Mouse (Mus musculus): ENCODE data around the gene Plxna1. TPM values are rescaled to one million over a fixed set of nuclear protein-coding genes. Genes with fewer than 3 reads are reported as not detected.

Gene Plxna1
- polyA plus RNA-seq, 1 experiment from 2014 or later: 69.4 TPM

DNA sequence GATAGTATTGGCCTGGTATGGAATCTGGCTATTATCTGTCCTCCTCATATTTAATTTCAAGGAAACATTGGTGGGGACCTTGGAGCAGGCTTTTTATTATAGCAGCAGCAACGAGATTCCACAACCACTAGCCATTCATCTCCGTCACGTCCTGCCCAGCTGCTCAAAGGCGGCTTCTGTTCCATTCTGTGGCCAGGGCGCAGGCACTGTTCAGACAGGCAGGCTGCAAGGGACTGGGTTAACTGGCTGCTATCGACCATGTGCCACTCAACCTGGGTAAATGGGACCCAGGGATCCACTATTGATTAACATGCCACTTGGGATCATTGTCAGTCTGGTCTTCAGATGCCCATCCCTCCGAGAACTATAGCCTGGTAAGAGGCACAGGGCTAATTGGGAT is 27.4 kb upstream of the Plxna1 start:
- Histone ChIP-seq H3K4me2 (replicated peaks) (no peak overlapping the region), H3K9me3 (no peaks in the 10 kb centered on the region), H3K27me3 (no peaks in the 10 kb centered on the region), H3K4me3 (replicated peaks) (no peak overlapping the region), H3K27ac (no peak overlapping the region), H3K4me1 (replicated peaks) (no peaks in the 10 kb centered on the region), H3K9ac (replicated peaks) (no peak overlapping the region), H3K36me3 (no peaks in the 10 kb centered on the region)
- WGBS: 73% methylated on average over 7 of the region's 7 CpGs
- ATAC-seq: no peak

DNA sequence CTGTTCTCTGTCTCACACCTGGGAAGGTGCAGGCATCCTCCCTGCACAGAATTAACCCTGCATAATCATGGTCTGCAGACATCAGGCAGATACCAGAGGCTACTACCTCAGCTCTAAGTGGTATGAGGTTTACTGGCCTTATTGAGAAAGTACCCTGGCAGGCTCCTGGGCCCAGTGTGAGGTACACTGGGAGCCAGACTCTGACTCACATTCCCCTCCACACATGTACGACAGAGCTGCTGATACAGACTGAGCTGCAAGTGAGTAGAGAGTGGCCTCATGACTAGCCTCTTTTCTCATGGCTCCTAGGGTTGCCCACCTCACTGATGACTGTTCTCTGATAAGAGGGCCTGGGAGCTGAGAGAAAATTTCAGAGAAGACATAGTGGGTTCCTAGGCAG is 24.5 kb upstream of the Plxna1 start:
- Histone ChIP-seq H3K4me2 (replicated peaks) (no peak overlapping the region), H3K27me3 (no peaks in the 10 kb centered on the region), H3K9ac (replicated peaks) (no peak overlapping the region), H3K27ac (no peak overlapping the region), H3K9me3 (no peaks in the 10 kb centered on the region), H3K4me1 (replicated peaks) (no peaks in the 10 kb centered on the region), H3K36me3 (no peaks in the 10 kb centered on the region), H3K4me3 (replicated peaks) (no peak overlapping the region)
- 82% methylated on average over 1 of the region's 1 CpGs for WGBS
- ATAC-seq: no peak

DNA sequence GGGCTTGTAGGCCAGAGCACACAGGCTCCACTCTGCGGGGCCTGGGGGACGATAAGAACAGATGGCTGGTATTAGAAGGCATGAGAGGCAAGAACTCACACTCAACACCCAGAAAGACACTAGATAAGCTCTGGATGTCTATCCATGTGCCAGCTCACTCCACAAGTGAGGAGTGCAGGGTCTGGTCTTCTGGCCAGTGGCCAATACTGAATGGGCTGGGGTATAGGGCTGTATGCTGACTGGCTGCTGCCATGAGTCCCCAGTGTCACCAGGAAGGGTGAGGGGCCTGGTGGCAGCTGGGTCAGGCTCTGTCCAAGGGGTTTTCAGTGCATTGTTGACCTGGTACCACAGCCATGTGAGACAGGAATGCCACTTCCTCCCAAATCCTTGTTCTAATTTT is 22.3 kb upstream of the Plxna1 start:
- Histone ChIP-seq H3K9ac (replicated peaks) (no peak overlapping the region), H3K27ac (no peak overlapping the region), H3K9me3 (no peaks in the 10 kb centered on the region), H3K4me3 (replicated peaks) (no peak overlapping the region), H3K27me3 (no peaks in the 10 kb centered on the region), H3K4me1 (replicated peaks) (no peaks in the 10 kb centered on the region), H3K36me3 (no peaks in the 10 kb centered on the region), H3K4me2 (replicated peaks) (no peak overlapping the region)
- ATAC-seq: no peak
- whole genome bisulfite sequencing: 84% methylated on average over 2 of the region's 2 CpGs

DNA sequence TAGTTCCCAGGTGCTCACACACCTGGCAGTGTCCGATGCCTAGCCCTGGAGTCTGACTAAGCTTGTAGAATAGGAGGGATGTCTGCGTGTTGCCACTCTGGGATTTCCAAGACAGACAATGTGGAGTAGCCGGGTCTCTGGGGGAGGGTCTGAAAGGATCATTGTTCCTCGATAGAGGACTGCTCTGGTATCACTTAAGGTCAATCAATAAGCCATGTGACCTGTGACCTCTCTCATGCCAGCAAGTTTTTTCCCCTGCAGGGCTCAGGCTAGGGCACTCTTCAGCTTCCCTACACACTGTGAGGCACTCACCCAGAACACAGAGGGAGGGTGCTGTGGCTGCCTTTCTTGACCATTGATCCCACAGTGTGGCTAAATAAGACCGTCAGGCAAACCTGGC is 19.4 kb upstream of the Plxna1 start:
- H3K27ac ChIP-seq: no peak overlapping the region
- H3K9me3 ChIP-seq: no peaks in the 10 kb centered on the region
- no peak overlapping the region for H3K4me3 ChIP-seq (replicated peaks)
- H3K27me3 ChIP-seq: no peaks in the 10 kb centered on the region
- H3K4me1 ChIP-seq (replicated peaks): no peaks in the 10 kb centered on the region
- WGBS: 12% methylated on average over 5 of the region's 5 CpGs
- no peak for ATAC-seq
- H3K4me2 ChIP-seq (replicated peaks): no peak overlapping the region
- H3K9ac ChIP-seq (replicated peaks): no peak overlapping the region
- no peaks in the 10 kb centered on the region for H3K36me3 ChIP-seq

DNA sequence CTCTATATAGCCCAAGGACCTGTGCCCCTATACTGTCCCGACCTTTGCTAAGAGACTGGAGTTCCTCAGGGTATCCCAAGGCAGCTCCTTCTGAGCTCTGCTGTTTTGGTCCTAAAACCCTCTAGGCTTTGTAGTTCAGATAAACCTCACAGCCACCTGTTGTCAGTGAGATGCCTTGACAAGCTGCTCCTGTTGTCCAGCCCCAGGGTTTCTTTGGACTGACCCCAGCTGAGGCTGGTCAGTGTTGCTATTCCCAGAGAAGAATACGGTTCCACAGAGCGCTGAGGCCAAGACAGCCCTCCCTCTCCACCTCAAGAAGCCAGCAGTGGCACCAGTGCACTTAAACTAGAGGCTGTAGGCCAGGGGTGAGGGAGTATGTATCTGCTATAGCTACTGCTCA is 18.8 kb upstream of the Plxna1 start:
- 58% methylated on average over 3 of the region's 3 CpGs for WGBS

DNA sequence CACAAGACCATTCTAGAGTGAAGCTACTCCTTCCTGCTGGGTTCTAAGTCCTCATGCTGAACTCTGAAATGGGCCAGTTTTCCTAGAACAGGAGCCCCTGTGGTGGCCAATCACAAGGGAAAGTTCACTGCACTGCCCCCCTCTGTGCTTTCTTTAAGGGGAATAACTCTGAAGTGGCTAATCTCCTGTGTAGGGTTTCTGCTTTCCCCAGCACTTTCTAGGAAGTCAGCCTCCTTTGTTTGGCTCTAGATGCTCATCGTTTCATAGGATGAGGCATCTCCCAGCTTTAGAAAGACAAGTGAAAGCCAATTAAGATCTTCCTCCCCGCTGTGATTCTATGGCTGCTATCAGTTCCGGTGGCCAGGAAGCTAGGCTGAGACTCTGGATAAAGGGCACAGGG is 18.3 kb upstream of the Plxna1 start:
- H3K27ac ChIP-seq: no peak overlapping the region
- no peaks in the 10 kb centered on the region for H3K4me1 ChIP-seq (replicated peaks)
- no peak overlapping the region for H3K4me2 ChIP-seq (replicated peaks)
- no peaks in the 10 kb centered on the region for H3K36me3 ChIP-seq
- 18% methylated on average over 3 of the region's 3 CpGs for WGBS
- H3K27me3 ChIP-seq: no peaks in the 10 kb centered on the region
- H3K4me3 ChIP-seq (replicated peaks): no peak overlapping the region
- no peaks in the 10 kb centered on the region for H3K9me3 ChIP-seq
- ATAC-seq: no peak
- no peak overlapping the region for H3K9ac ChIP-seq (replicated peaks)

More for the DNA sequence above, 18.8 kb upstream of the Plxna1 start:
- Histone ChIP-seq H3K9me3 (no peaks in the 10 kb centered on the region), H3K4me3 (replicated peaks) (no peak overlapping the region), H3K4me2 (replicated peaks) (no peak overlapping the region), H3K9ac (replicated peaks) (no peak overlapping the region), H3K4me1 (replicated peaks) (no peaks in the 10 kb centered on the region), H3K27ac (no peak overlapping the region), H3K27me3 (no peaks in the 10 kb centered on the region), H3K36me3 (no peaks in the 10 kb centered on the region)
- ATAC-seq: no peak

DNA sequence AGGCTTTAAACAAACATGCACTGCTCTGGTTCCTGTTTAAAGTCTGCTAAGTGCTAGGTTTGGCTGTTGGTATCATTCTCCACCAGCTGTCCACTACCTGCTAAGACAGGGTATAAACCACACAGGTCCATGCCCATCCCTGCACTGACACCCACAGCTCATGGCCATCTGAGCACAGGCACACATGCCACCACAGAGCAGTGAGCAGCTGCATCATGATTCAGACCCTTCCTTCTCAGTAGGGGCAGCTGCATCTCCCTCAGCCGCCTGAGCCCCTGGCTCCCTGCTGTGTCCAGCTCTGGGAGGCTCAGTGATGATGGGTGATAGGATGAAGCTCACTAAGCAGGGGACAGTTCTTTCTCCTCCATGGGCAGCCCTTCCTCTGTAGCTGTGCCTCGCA is 15.8 kb upstream of the Plxna1 start:
- H3K9me3 ChIP-seq: no peaks in the 10 kb centered on the region
- H3K9ac ChIP-seq (replicated peaks): no peak overlapping the region
- no peak overlapping the region for H3K27ac ChIP-seq
- H3K4me2 ChIP-seq (replicated peaks): no peak overlapping the region
- H3K27me3 ChIP-seq: no peaks in the 10 kb centered on the region
- H3K4me1 ChIP-seq (replicated peaks): no peaks in the 10 kb centered on the region
- ATAC-seq: no peak
- no peak overlapping the region for H3K4me3 ChIP-seq (replicated peaks)
- H3K36me3 ChIP-seq: no peaks in the 10 kb centered on the region
- 65% methylated on average over 2 of the region's 2 CpGs for WGBS

DNA sequence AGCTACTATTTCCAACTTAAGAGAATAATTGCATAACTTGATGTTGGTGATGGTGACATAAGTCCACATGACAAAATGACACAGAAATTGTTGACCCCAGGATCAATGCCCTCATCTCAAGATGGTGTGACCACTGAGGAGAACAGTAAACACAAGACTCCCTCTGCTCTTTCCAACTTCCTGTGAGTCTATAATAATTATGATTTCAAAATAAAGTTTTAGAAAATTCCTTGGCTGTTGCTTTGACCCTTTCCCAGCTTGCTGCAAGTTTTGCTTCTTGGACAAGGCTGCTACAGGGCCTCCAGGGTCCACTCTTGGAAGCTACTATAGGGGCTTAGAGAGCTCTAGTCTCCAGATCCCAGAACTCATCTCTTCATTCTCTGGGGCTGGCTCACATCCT is 6.4 kb upstream of the Plxna1 start:
- ATAC-seq: no peak
- Histone ChIP-seq H3K9ac (replicated peaks) (no peak overlapping the region), H3K4me3 (replicated peaks) (no peak overlapping the region), H3K4me1 (replicated peaks) (no peaks in the 10 kb centered on the region), H3K4me2 (replicated peaks) (no peak overlapping the region), H3K27ac (no peak overlapping the region), H3K9me3 (no peaks in the 10 kb centered on the region), H3K36me3 (no peaks in the 10 kb centered on the region), H3K27me3 (peaks cover 13% of the 10 kb centered on the region)

DNA sequence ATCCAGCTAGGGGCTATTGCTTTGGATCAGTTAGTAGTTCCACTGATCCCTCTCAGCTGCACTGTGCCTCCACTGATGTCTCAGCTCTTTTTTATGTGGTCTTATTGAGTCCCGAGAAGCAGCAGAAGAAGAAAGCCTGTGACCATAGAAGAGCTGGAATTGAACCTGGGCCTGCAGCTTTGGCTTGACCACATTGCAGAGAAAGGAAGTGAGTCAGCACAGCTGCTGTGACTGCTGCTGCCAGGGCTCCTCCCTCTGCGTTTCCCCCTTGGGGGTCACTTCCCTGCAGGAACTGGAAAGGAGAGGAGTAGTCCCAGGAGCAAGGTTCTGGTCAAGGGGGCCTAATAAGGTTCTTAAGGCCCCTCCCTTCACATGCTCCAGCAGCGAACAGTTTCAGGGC is 1.9 kb upstream of the Plxna1 start:
- Histone ChIP-seq H3K27ac (no peak overlapping the region), H3K9ac (replicated peaks) (no peak overlapping the region), H3K4me1 (replicated peaks) (peaks cover 27% of the 10 kb centered on the region), H3K9me3 (no peaks in the 10 kb centered on the region), H3K27me3 (peaks cover 15% of the 10 kb centered on the region), H3K4me3 (replicated peaks) (no peak overlapping the region), H3K36me3 (no peaks in the 10 kb centered on the region), H3K4me2 (replicated peaks) (no peak overlapping the region)
- WGBS: 64% methylated on average over 3 of the region's 3 CpGs
- ATAC-seq: no peak

DNA sequence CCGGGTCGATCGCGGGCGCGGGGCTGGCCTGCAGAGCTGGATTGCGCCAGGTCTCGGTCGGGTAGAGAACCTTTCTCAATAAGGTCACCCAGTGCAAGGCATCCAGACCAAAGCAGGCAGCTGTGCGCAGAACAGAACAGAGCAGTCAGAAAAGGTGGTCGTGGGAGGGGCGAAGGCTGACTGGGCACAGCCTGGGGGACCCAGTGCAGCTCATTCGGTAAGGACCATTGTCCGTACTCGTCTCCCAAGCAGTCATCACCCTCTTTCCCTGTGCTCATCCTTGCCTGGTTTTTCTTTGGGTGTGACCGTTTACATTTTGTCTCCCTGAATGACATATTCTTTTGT is 659 bp upstream of the Plxna1 start:
- peak; percentile 55; the same call in 1 of the 2 replicates for ATAC-seq
- peak overlapping the region; percentile 54 for H3K27ac ChIP-seq
- H3K27me3 ChIP-seq: peaks cover 15% of the 10 kb centered on the region
- peaks cover 40% of the 10 kb centered on the region for H3K4me1 ChIP-seq (replicated peaks)
- no peaks in the 10 kb centered on the region for H3K36me3 ChIP-seq
- no peaks in the 10 kb centered on the region for H3K9me3 ChIP-seq
- H3K9ac ChIP-seq (replicated peaks): peak overlapping the region; percentile 77
- H3K4me3 ChIP-seq (replicated peaks): peak overlapping the region; percentile 100
- peak overlapping the region; percentile 96 for H3K4me2 ChIP-seq (replicated peaks)
- 2% methylated on average over 16 of the region's 16 CpGs for WGBS

DNA sequence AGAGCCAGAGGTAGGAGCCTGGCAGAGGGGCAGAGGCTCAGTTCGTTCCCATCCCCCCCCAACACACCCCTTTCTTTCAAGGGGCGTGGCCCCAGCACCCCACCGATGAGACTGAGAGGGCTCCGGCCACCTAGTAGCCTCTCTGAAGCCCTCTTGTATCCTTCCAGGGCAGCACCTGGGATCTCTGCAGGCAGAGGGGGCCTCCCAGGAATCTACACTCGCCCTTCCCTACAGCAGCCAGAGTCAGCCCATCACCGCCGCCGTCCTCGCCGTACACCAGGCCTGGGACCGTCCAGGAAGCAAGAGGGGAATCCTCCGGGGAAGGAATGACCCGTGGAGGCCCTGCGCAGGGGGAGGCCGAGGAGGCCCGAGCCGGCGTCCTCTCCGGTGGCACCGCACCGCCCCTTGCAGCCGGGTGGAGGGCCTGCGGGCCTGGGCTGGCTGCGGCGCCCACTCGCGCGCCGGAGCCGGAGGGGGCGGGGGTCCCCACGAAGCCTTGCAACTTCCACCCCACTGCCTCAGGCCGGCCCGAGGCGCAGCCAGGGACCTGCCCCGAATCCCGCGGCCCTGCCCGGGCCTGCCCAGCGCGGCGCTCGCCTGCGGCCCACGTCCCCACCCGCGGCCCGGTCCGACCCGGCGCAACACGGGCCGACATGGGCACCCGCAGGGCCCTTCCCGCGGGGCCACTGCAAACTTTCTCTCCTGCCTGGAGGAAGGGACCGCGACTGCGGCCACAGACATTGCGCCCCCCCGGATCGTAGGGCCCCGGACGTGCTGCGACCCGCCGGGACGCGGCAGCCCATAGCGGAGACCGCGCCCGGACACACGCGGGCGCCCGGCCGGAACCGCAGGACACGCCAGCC is 771 bp downstream of the Plxna1 start:
- Histone ChIP-seq H3K27me3 (peaks cover 15% of the 10 kb centered on the region), H3K36me3 (peaks cover 8% of the 10 kb centered on the region), H3K27ac (peak overlapping the region; percentile 90), H3K9ac (replicated peaks) (peak overlapping the region; percentile 100), H3K4me1 (replicated peaks) (peaks cover 54% of the 10 kb centered on the region), H3K4me2 (replicated peaks) (peak overlapping the region; percentile 96), H3K9me3 (no peaks in the 10 kb centered on the region), H3K4me3 (replicated peaks) (peak overlapping the region; percentile 100)
- WGBS: under 1% methylated on average over 72 of the region's 80 CpGs
- peak; percentile 31 for ATAC-seq

DNA sequence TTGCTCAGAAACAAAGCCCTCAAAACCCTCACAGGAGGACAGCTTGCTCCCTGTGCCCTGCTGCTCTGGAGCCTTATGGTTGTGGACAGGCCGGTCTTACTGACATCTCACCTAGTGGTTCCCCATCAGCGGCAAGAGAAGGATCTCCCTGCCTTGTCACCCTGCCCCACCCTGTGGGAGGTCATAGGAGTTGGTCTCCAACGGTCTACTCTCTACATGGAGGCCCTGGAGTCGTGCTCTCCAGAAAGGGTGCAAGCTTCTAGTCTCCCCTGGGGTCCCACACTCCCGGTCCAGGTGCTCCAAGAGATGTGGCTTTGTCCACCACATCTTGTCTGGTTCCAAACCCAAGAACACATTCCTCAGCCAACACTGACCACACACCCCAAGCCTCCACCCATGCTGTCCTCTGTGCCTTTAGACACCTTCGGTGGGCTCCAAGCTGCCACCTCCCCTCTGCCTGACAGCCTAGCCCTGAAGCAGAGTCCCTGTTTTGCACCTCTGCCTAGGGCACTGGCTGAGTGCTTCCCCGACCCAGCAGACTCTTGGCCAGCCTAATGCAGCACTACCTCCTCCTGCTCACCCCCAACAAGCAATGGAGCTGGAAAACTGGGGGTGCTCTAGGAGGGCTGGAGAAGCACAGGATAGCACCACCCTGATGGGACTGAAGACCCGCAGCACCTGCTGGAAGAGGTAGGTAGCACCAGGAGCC is 1.6 kb downstream of the Plxna1 start:
- peaks cover 15% of the 10 kb centered on the region for H3K27me3 ChIP-seq
- H3K4me1 ChIP-seq (replicated peaks): peaks cover 62% of the 10 kb centered on the region
- peak overlapping the region; percentile 96 for H3K4me2 ChIP-seq (replicated peaks)
- H3K9me3 ChIP-seq: no peaks in the 10 kb centered on the region
- peaks cover 16% of the 10 kb centered on the region for H3K36me3 ChIP-seq
- WGBS: 42% methylated on average over 8 of the region's 8 CpGs
- H3K27ac ChIP-seq: peak overlapping the region; percentile 90
- H3K4me3 ChIP-seq (replicated peaks): peak overlapping the region; percentile 100
- peak overlapping the region; percentile 100 for H3K9ac ChIP-seq (replicated peaks)
- ATAC-seq: peak; percentile 8; the same call in 1 of the 2 replicates
